Mouse (Mus musculus) forebrain, embryonic 10.5 days (tissue): ENCODE data around the gene Nrros. TPM values are rescaled to one million over a fixed set of nuclear protein-coding genes. Genes with fewer than 3 reads are reported as not detected.
A peak's percentile ranks its signal among the peaks of the same experiment; 100 is the strongest.

Source experiments
- DNase-seq: peaks from one replicate; pipeline ENCODE4 v3.0.0-alpha.2; 2017; ENCODE audit warnings: low spot score; ENCODE audit errors: extremely low spot score
- H3K27ac ChIP-seq: fragments of 300-500 bp; sonication (generic); 2 replicates; pipeline ENCODE4 v1.5.1; 2016; ENCODE audit warnings: mild to moderate bottlenecking
- H3K27me3 ChIP-seq: fragments of 300-500 bp; sonication (generic); 2 replicates; pipeline ENCODE4 v1.6.1; 2016; ENCODE audit warnings: mild to moderate bottlenecking; ENCODE audit not compliant: poor library complexity, severe bottlenecking
- H3K36me3 ChIP-seq: fragments of 300-500 bp; sonication (generic); replicated peaks from 2 replicates; pipeline ENCODE4 v1.6.1; 2016; ENCODE audit warnings: mild to moderate bottlenecking, moderate library complexity
- H3K4me1 ChIP-seq: fragments of 300-500 bp; sonication (generic); 2 replicates; pipeline ENCODE4 v1.6.1; 2016
- H3K4me3 ChIP-seq: fragments of 300-500 bp; sonication (generic); 2 replicates; pipeline ENCODE4 v1.5.1; 2016; ENCODE audit warnings: mild to moderate bottlenecking, moderate library complexity
- H3K9me3 ChIP-seq: fragments of 300-500 bp; sonication (generic); 2 replicates; pipeline ENCODE4 v1.6.1; 2016; ENCODE audit warnings: mild to moderate bottlenecking, moderate library complexity
- WGBS: fragments of 180-500 bp; shearing (Covaris S2); methylation state at CpG from one replicate; pipeline ENCODE4 v1.1.7; 2016; 5-methylcytosine and 5-hydroxymethylcytosine counted together
- polyA plus RNA-seq: library from polyadenylated mRNA; unstranded; fragments of >200 nt; fragmentation: Nextera tagmentation; extraction: Ambion mirVana; gene quantifications from 2 replicates; pipeline ENCODE4 v1.2.1, GENCODE M21; 2016

Gene Nrros
- polyA plus RNA-seq, 1 experiment from 2014 or later = 9.3 TPM

- DNase-seq = no peak
- no peak overlapping the region for H3K27ac ChIP-seq
- 89% methylated on average over 13 of the region's 13 CpGs for WGBS
These were observed 11.0 kb downstream of the Nrros start for GRCm38 (mm10) chr16:32154437-32154836.

GRCm38 (mm10) chr16:32153976-32154375, 11.4 kb downstream of the Nrros start:
- Histone ChIP-seq H3K4me3 (no peak overlapping the region), H3K27me3 (no peaks in the 10 kb centered on the region), H3K9me3 (no peaks in the 10 kb centered on the region), H3K36me3 (no peaks in the 10 kb centered on the region), H3K27ac (no peak overlapping the region), H3K4me1 (no peaks in the 10 kb centered on the region)
- DNase-seq = no peak
- WGBS = 78% methylated on average over 1 of the region's 1 CpGs

More at GRCm38 (mm10) chr16:32154437-32154836, 11.0 kb downstream of the Nrros start:
- no peak overlapping the region for H3K4me3 ChIP-seq
- no peaks in the 10 kb centered on the region for H3K27me3 ChIP-seq
- no peaks in the 10 kb centered on the region for H3K36me3 ChIP-seq
- no peaks in the 10 kb centered on the region for H3K9me3 ChIP-seq
- H3K4me1 ChIP-seq = no peaks in the 10 kb centered on the region

- Histone ChIP-seq H3K4me3 (peak overlapping the region; percentile 32), H3K27ac (peak overlapping the region; percentile 2; the same call in 1 of the 2 replicates), H3K4me1 (0 out of 2 replicates have a peak, but pooled peaks cover 7% of the 10 kb centered on the region), H3K9me3 (peaks cover 20% of the 10 kb centered on the region), H3K36me3 (peaks cover 21% of the 10 kb centered on the region), H3K27me3 (no peaks in the 10 kb centered on the region)
- DNase-seq = peak; percentile 26
- 55% methylated on average over 12 of the region's 13 CpGs for WGBS
These were observed 17.7 kb downstream of the Nrros start for GRCm38 (mm10) chr16:32147589-32148207.

- WGBS = 94% methylated on average over 17 of the region's 17 CpGs
- DNase-seq = no peak
These were observed 20.8 kb downstream of the Nrros start for GRCm38 (mm10) chr16:32144592-32144991.

GRCm38 (mm10) chr16:32143766-32144165, 21.6 kb downstream of the Nrros start:
- Histone ChIP-seq H3K36me3 (peaks cover 21% of the 10 kb centered on the region), H3K27me3 (no peaks in the 10 kb centered on the region), H3K27ac (no peak overlapping the region), H3K9me3 (peaks cover 20% of the 10 kb centered on the region), H3K4me3 (no peak overlapping the region), H3K4me1 (0 out of 2 replicates have a peak, but pooled peaks cover 7% of the 10 kb centered on the region)
- no peak for DNase-seq
- 96% methylated on average over 15 of the region's 15 CpGs for WGBS

More at GRCm38 (mm10) chr16:32144592-32144991, 20.8 kb downstream of the Nrros start:
- Histone ChIP-seq H3K36me3 (peaks cover 21% of the 10 kb centered on the region), H3K9me3 (peaks cover 20% of the 10 kb centered on the region), H3K4me1 (0 out of 2 replicates have a peak, but pooled peaks cover 7% of the 10 kb centered on the region), H3K27ac (no peak overlapping the region), H3K27me3 (no peaks in the 10 kb centered on the region), H3K4me3 (no peak overlapping the region)

- 94% methylated on average over 1 of the region's 1 CpGs for WGBS
- H3K36me3 ChIP-seq = peaks cover 12% of the 10 kb centered on the region
- DNase-seq = no peak
- no peak overlapping the region for H3K4me3 ChIP-seq
- H3K4me1 ChIP-seq = no peaks in the 10 kb centered on the region
- no peak overlapping the region for H3K27ac ChIP-seq
- peaks cover 12% of the 10 kb centered on the region for H3K9me3 ChIP-seq
- no peaks in the 10 kb centered on the region for H3K27me3 ChIP-seq
These were observed 26.4 kb downstream of the Nrros start for GRCm38 (mm10) chr16:32138954-32139353.

GRCm38 (mm10) chr16:32135842-32136357, 29.5 kb downstream of the Nrros start:
- WGBS = 84% methylated on average over 7 of the region's 7 CpGs
- no peaks in the 10 kb centered on the region for H3K36me3 ChIP-seq
- no peak for DNase-seq
- no peaks in the 10 kb centered on the region for H3K27me3 ChIP-seq
- H3K4me1 ChIP-seq = no peaks in the 10 kb centered on the region
- no peaks in the 10 kb centered on the region for H3K9me3 ChIP-seq
- no peak overlapping the region for H3K4me3 ChIP-seq
- no peak overlapping the region for H3K27ac ChIP-seq

GRCm38 (mm10) chr16:32133148-32133547, 32.2 kb downstream of the Nrros start:
- Histone ChIP-seq H3K4me3 (no peak overlapping the region), H3K27ac (no peak overlapping the region), H3K9me3 (no peaks in the 10 kb centered on the region), H3K27me3 (no peaks in the 10 kb centered on the region), H3K36me3 (no peaks in the 10 kb centered on the region), H3K4me1 (no peaks in the 10 kb centered on the region)
- DNase-seq = no peak
- WGBS = 94% methylated on average over 3 of the region's 3 CpGs

- DNase-seq = no peak
- no peak overlapping the region for H3K4me3 ChIP-seq
- no peaks in the 10 kb centered on the region for H3K4me1 ChIP-seq
- no peak overlapping the region for H3K27ac ChIP-seq
- WGBS = 79% methylated on average over 16 of the region's 16 CpGs
- H3K36me3 ChIP-seq = no peaks in the 10 kb centered on the region
- H3K9me3 ChIP-seq = no peaks in the 10 kb centered on the region
- H3K27me3 ChIP-seq = no peaks in the 10 kb centered on the region
These were observed 35.1 kb downstream of the Nrros start for GRCm38 (mm10) chr16:32130190-32130826.

- no peaks in the 10 kb centered on the region for H3K9me3 ChIP-seq
- H3K27me3 ChIP-seq = no peaks in the 10 kb centered on the region
- no peak overlapping the region for H3K4me3 ChIP-seq
- WGBS = 86% methylated on average over 20 of the region's 20 CpGs
- H3K4me1 ChIP-seq = no peaks in the 10 kb centered on the region
- no peak for DNase-seq
- H3K27ac ChIP-seq = no peak overlapping the region
- no peaks in the 10 kb centered on the region for H3K36me3 ChIP-seq
These were observed 35.8 kb downstream of the Nrros start for GRCm38 (mm10) chr16:32129449-32130189.

GRCm38 (mm10) chr16:32127046-32127445, 38.3 kb downstream of the Nrros start:
- Histone ChIP-seq H3K4me3 (no peak overlapping the region), H3K27ac (no peak overlapping the region), H3K27me3 (no peaks in the 10 kb centered on the region), H3K9me3 (no peaks in the 10 kb centered on the region), H3K36me3 (no peaks in the 10 kb centered on the region), H3K4me1 (no peaks in the 10 kb centered on the region)
- 79% methylated on average over 4 of the region's 4 CpGs for WGBS
- no peak for DNase-seq

- Histone ChIP-seq H3K27me3 (no peaks in the 10 kb centered on the region), H3K4me3 (no peak overlapping the region), H3K4me1 (no peaks in the 10 kb centered on the region), H3K27ac (no peak overlapping the region), H3K9me3 (no peaks in the 10 kb centered on the region), H3K36me3 (no peaks in the 10 kb centered on the region)
- WGBS = 97% methylated on average over 3 of the region's 3 CpGs
- no peak for DNase-seq
These were observed 40.0 kb downstream of the Nrros start for GRCm38 (mm10) chr16:32125364-32125763.
